Mouse (Mus musculus): ENCODE data around the gene Chil1. TPM values are rescaled to one million over a fixed set of nuclear protein-coding genes. Genes with fewer than 3 reads are reported as not detected.

Chil1 gene
- 1 to 10 TPM in 3 of 4 experiments, under 1 TPM in 1; 0.24 to 2.7 (median 1.3) TPM for total RNA-seq (2022)

- DNase-seq (ENCODE audit: low spot score in 2 of 2): peak in 1 of 2 experiments; percentile 16
Observed at GRCm38 (mm10) chr1:134182025-134182424, at the start of gene Chil1. TSS of gene Chil1 (plus strand) at chr1:134182176.

GRCm38 (mm10) chr1:134133316-134133715 lies 48.7 kb upstream of the Chil1 start:
- DNase-seq (ENCODE audit: low spot score in 2 of 2): peak in 1 of 2 experiments; percentile 16

GRCm38 (mm10) chr1:134136351-134136750 lies 45.6 kb upstream of the Chil1 start:
- no peak for DNase-seq (ENCODE audit: low spot score in 2 of 2)

GRCm38 (mm10) chr1:134138424-134138823 lies 43.6 kb upstream of the Chil1 start:
- DNase-seq (ENCODE audit: low spot score in 2 of 2): no peak

GRCm38 (mm10) chr1:134142363-134142794 lies 39.6 kb upstream of the Chil1 start:
- no peak for DNase-seq (ENCODE audit: low spot score in 2 of 2)

- DNase-seq (ENCODE audit: low spot score in 2 of 2): no peak
Observed at GRCm38 (mm10) chr1:134146066-134146465, 35.9 kb upstream of the Chil1 start.

GRCm38 (mm10) chr1:134150076-134150475 lies 31.9 kb upstream of the Chil1 start:
- no peak for DNase-seq (ENCODE audit: low spot score in 2 of 2)

GRCm38 (mm10) chr1:134150745-134151144 lies 31.2 kb upstream of the Chil1 start:
- no peak for DNase-seq (ENCODE audit: low spot score in 2 of 2)

GRCm38 (mm10) chr1:134151655-134152412 lies 30.1 kb upstream of the Chil1 start:
- peak; percentile 50 to 68 for DNase-seq (ENCODE audit: low spot score in 2 of 2)

GRCm38 (mm10) chr1:134152626-134153590 lies 29.1 kb upstream of the Chil1 start:
- DNase-seq (ENCODE audit: low spot score in 2 of 2): no peak

GRCm38 (mm10) chr1:134154121-134154520 lies 27.9 kb upstream of the Chil1 start:
- DNase-seq (ENCODE audit: low spot score in 2 of 2): no peak

- DNase-seq (ENCODE audit: low spot score in 2 of 2): no peak
Observed at GRCm38 (mm10) chr1:134154655-134155054, 27.3 kb upstream of the Chil1 start.

- no peak for DNase-seq (ENCODE audit: low spot score in 2 of 2)
Observed at GRCm38 (mm10) chr1:134160404-134160803, 21.6 kb upstream of the Chil1 start.

GRCm38 (mm10) chr1:134161399-134161798 lies 20.6 kb upstream of the Chil1 start:
- no peak for DNase-seq (ENCODE audit: low spot score in 2 of 2)

GRCm38 (mm10) chr1:134162510-134163225 lies 19.3 kb upstream of the Chil1 start:
- DNase-seq (ENCODE audit: low spot score in 2 of 2): no peak

- no peak for DNase-seq (ENCODE audit: low spot score in 2 of 2)
Observed at GRCm38 (mm10) chr1:134163476-134163875, 18.5 kb upstream of the Chil1 start.

- DNase-seq (ENCODE audit: low spot score in 2 of 2): no peak
Observed at GRCm38 (mm10) chr1:134164454-134164853, 17.5 kb upstream of the Chil1 start.

GRCm38 (mm10) chr1:134166547-134166946 lies 15.4 kb upstream of the Chil1 start:
- DNase-seq (ENCODE audit: low spot score in 2 of 2): no peak

GRCm38 (mm10) chr1:134167416-134168305 lies 14.3 kb upstream of the Chil1 start:
- peak in 1 of 2 experiments; percentile 27 for DNase-seq (ENCODE audit: low spot score in 2 of 2)

- no peak for DNase-seq (ENCODE audit: low spot score in 2 of 2)
Observed at GRCm38 (mm10) chr1:134168567-134168966, 13.4 kb upstream of the Chil1 start.

Data from gastrocnemius, adult 8-10 months (tissue).